Comparison of ENCODE assay signal across 25 mouse cellular contexts in the genomic region with DNA sequence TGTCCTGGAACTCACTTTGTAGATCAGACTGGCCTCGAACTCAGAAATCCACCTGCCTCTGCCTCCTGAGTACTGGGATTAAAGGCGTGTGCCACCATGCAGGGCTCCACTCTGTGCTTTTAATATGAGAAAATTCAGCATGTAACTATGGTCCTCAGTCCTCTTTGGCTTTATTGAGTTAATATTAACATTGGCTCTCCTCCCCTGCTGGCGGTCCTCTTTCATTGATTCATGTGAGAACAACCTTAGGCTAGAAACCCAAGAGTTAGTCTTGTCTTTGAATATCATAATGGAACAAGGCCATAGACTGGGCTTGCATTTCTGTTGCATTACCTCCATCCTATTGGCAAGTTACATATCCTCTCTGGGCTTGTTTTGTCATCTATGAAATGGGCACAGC.
DNase-seq lines count a peak whose midpoint lies in the region; ATAC-seq lines count a peak whose summit lies in the region.
"Had no signal": no experiment of that assay in that cellular context is flagged by ENCODE, and none has a peak within 500 bp of the region (broad histone marks: within the 10 kb centered on the region; RNA-seq: fewer than 3 reads in every experiment).

No protein-coding gene starts in this region.

- DNase-seq in adrenal gland, adult 2 months: peak; percentile 1
- no peak for DNase-seq in adrenal gland, postnatal 4 days (ENCODE audit: low spot score in 2 of 2)
- peak; percentile 21 for DNase-seq in kidney, adult 11 months
- DNase-seq in kidney, postnatal 4 days: no peak
- peak; percentile 30 to 56 for DNase-seq in kidney, adult 8-10 months
- peak; percentile 39 to 43 for DNase-seq in kidney, postnatal 36 days
- no peak for DNase-seq in kidney, postnatal 14 days
- DNase-seq: adrenal gland, postnatal 10 days; adrenal gland, postnatal 25 days; B cell, adult 2 months; cerebellum, adult 11-12 months; cerebellum, adult 2 months; cerebellum, adult 9-10 months; cerebellum, postnatal 10 days; cerebellum, postnatal 25 days had no signal

- no peak overlapping the region for H3K27ac ChIP-seq in kidney, embryonic 14.5 days (ENCODE audit: low read depth, low read length)
- H3K27ac ChIP-seq: embryonic facial prominence, embryonic 10.5 days; embryonic facial prominence, embryonic 12.5 days; forebrain, embryonic 13.5 days; forebrain, embryonic 15.5 days had no signal

- no peaks in the 10 kb centered on the region for H3K9me3 ChIP-seq in kidney, embryonic 14.5 days (ENCODE audit: control insufficient read depth, low read length)
- H3K9me3 ChIP-seq: embryonic facial prominence, embryonic 10.5 days; embryonic facial prominence, embryonic 12.5 days; forebrain, embryonic 13.5 days; forebrain, embryonic 15.5 days; G1E had no signal

- H3K4me1 ChIP-seq in kidney, embryonic 14.5 days (ENCODE audit: control insufficient read depth, insufficient read depth, low read length): no peaks in the 10 kb centered on the region
- H3K4me1 ChIP-seq: forebrain, embryonic 13.5 days; forebrain, embryonic 15.5 days had no signal

- H3K4me2 ChIP-seq in kidney, embryonic 14.5 days (replicated peaks; ENCODE audit: low read depth, low read length): no peak overlapping the region
- H3K4me2 ChIP-seq: embryonic facial prominence, embryonic 12.5 days; forebrain, embryonic 13.5 days; forebrain, embryonic 15.5 days had no signal

- no peaks in the 10 kb centered on the region for H3K36me3 ChIP-seq in kidney, embryonic 14.5 days (ENCODE audit: control insufficient read depth, insufficient read depth, low read length)
- H3K36me3 ChIP-seq: embryonic facial prominence, embryonic 10.5 days; embryonic facial prominence, embryonic 12.5 days; forebrain, embryonic 15.5 days; G1E had no signal

- no peaks in the 10 kb centered on the region for H3K27me3 ChIP-seq in kidney, embryonic 14.5 days (ENCODE audit: control insufficient read depth, insufficient read depth, low read length)
- H3K27me3 ChIP-seq: CH12.LX; embryonic facial prominence, embryonic 12.5 days; forebrain, embryonic 13.5 days; forebrain, embryonic 15.5 days; Patski had no signal

- no peak overlapping the region for H3K9ac ChIP-seq in kidney, embryonic 14.5 days (ENCODE audit: low read depth, low read length)
- H3K9ac ChIP-seq: embryonic facial prominence, embryonic 12.5 days; forebrain, embryonic 13.5 days; forebrain, embryonic 15.5 days had no signal

- ATAC-seq in kidney, embryonic 14.5 days (ENCODE audit: low FRiP score, low TSS enrichment): no peak
- ATAC-seq: activated CD4-positive, CD25-positive, alpha-beta regulatory T cell, adult 4 months; CD4-positive, CD25-positive, alpha-beta regulatory T cell, adult 4 months; forebrain, embryonic 13.5 days; forebrain, embryonic 15.5 days; Patski had no signal

- H3K4me3 ChIP-seq in kidney, embryonic 14.5 days (ENCODE audit: low read length): no peak overlapping the region
- H3K4me3 ChIP-seq: embryonic facial prominence, embryonic 10.5 days; embryonic facial prominence, embryonic 12.5 days; forebrain, embryonic 13.5 days; forebrain, embryonic 15.5 days had no signal

- WGBS in kidney, embryonic 14.5 days: 93% methylated on average over 3 of the region's 3 CpGs

Comparison
In these comparisons a context has a peak if more than half of its experiments do, and no peak if none do; other contexts are left out.
1. DNase-seq: peak in adrenal gland, adult 2 months (single experiment), kidney, adult 11 months (single experiment), kidney, adult 8-10 months (2 of 2) and kidney, postnatal 36 days (2 of 2); none in adrenal gland, postnatal 4 days (0 of 2), kidney, postnatal 4 days (0 of 2) and kidney, postnatal 14 days (single experiment).